Comparison of ENCODE assay signal across 10 mouse cellular contexts in the genomic region with DNA sequence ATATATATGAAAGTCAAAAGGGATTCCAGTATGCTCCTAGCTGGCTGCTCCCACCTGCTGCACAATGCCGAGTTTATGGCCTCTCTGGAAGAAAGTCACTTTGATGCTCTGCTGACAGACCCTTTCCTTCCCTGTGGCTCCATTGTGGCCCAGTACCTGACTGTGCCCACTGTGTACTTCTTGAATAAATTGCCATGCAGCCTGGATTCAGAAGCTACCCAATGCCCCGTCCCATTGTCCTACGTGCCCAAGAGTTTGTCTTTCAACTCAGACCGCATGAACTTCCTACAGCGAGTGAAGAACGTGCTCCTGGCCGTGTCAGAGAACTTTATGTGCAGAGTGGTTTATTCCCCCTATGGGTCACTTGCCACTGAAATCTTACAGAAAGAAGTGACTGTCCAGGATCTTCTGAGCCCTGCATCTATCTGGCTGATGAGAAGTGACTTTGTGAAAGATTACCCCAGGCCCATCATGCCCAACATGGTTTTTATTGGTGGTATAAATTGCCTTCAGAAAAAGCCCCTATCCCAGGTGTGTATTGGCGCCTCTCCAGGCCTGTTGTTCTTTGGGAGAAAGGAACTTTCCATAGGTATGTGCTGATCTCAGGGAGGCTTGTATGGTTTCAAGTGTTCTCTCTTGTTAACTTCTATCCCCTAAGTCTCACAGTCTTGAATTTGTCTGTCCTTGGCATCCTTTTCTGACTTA. TPM values are rescaled to one million over a fixed set of nuclear protein-coding genes. Genes with fewer than 3 reads are reported as not detected.
DNase-seq lines count a peak whose midpoint lies in the region; ATAC-seq and TF ChIP-seq lines count a peak whose summit lies in the region.
"Had no signal": no experiment of that assay in that cellular context is flagged by ENCODE, and none has a peak within 500 bp of the region (broad histone marks: within the 10 kb centered on the region; RNA-seq: fewer than 3 reads in every experiment).

No protein-coding gene starts in this region.

- H3K4me2 ChIP-seq in hindbrain, embryonic 16.5 days (ENCODE audit: low read length), result no peak overlapping the region
- H3K4me2 ChIP-seq in heart, embryonic 11.5 days, result no peak overlapping the region
- no peak overlapping the region for H3K4me2 ChIP-seq in midbrain, embryonic 15.5 days

- no peak overlapping the region for H3K27ac ChIP-seq in hindbrain, embryonic 10.5 days
- H3K27ac ChIP-seq in hindbrain, embryonic 16.5 days (ENCODE audit: low read depth, low read length), result no peak overlapping the region
- H3K27ac ChIP-seq in MEL (ENCODE audit: control insufficient read depth, low read depth, low read length), result no peak overlapping the region
- H3K27ac ChIP-seq in heart, embryonic 11.5 days (ENCODE audit: low read depth, low read length), result no peak overlapping the region
- no peak overlapping the region for H3K27ac ChIP-seq in midbrain, embryonic 15.5 days
- H3K27ac ChIP-seq: liver, embryonic 14.5 days had no signal

- H3K4me3 ChIP-seq in hindbrain, embryonic 10.5 days, result no peak overlapping the region
- no peak overlapping the region for H3K4me3 ChIP-seq in hindbrain, embryonic 16.5 days (ENCODE audit: low read length)
- H3K4me3 ChIP-seq in MEL (ENCODE audit: control insufficient read depth in 1 of 2, insufficient read depth in 1 of 2, low read depth in 2 of 2, low read length in 2 of 2), result no peak overlapping the region
- no peak overlapping the region for H3K4me3 ChIP-seq in heart, embryonic 11.5 days (ENCODE audit: low read depth, low read length)
- no peak overlapping the region for H3K4me3 ChIP-seq in midbrain, embryonic 15.5 days

- no peak for TF ChIP-seq RAD21 in MEL (IDR thresholded peaks at IDR 0.05; ENCODE audit: low read depth, low read length)

- H3K9me3 ChIP-seq in hindbrain, embryonic 10.5 days, result peaks cover 53% of the 10 kb centered on the region
- peaks cover 62% of the 10 kb centered on the region for H3K9me3 ChIP-seq in hindbrain, embryonic 16.5 days (ENCODE audit: control insufficient read depth, low read length)
- H3K9me3 ChIP-seq in MEL (replicated peaks; ENCODE audit: insufficient read depth, low read length), result no peaks in the 10 kb centered on the region
- peaks cover 58% of the 10 kb centered on the region for H3K9me3 ChIP-seq in heart, embryonic 11.5 days (replicated peaks; ENCODE audit: control insufficient read depth, low read length)
- peaks cover 59% of the 10 kb centered on the region for H3K9me3 ChIP-seq in midbrain, embryonic 15.5 days

- no peak for TF ChIP-seq POLR2A in MEL (IDR thresholded peaks at IDR 0.05; ENCODE audit: control insufficient read depth in 1 of 2, insufficient read depth in 1 of 2, low read depth in 1 of 2, low read length in 2 of 2, poor library complexity in 1 of 2)

- H3K4me1 ChIP-seq in hindbrain, embryonic 10.5 days (replicated peaks), result no peaks in the 10 kb centered on the region
- H3K4me1 ChIP-seq in hindbrain, embryonic 16.5 days (ENCODE audit: control insufficient read depth, insufficient read depth, low read depth, low read length), result no peaks in the 10 kb centered on the region
- no peaks in the 10 kb centered on the region for H3K4me1 ChIP-seq in MEL (ENCODE audit: control insufficient read depth in 1 of 2, insufficient read depth in 2 of 2, low read length in 2 of 2)
- no peaks in the 10 kb centered on the region for H3K4me1 ChIP-seq in heart, embryonic 11.5 days (ENCODE audit: control insufficient read depth, insufficient read depth, low read length)
- no peaks in the 10 kb centered on the region for H3K4me1 ChIP-seq in midbrain, embryonic 15.5 days

- peak; percentile 5 for DNase-seq in hindbrain, embryonic 10.5 days (ENCODE audit: low spot score)
- peak; percentile 6 for DNase-seq in MEL (ENCODE audit: low read depth, low spot score)
- DNase-seq in adrenal gland, postnatal 4 days (ENCODE audit: low spot score in 2 of 2), result no peak
- no peak for DNase-seq in adrenal gland, adult 8-10 months
- DNase-seq in frontal cortex, postnatal 14 days (ENCODE audit: low spot score in 2 of 2), result no peak

- no peak overlapping the region for H3K9ac ChIP-seq in hindbrain, embryonic 16.5 days (ENCODE audit: low read depth, low read length)
- H3K9ac ChIP-seq in MEL (ENCODE audit: control insufficient read depth, low read depth, low read length, poor library complexity, severe bottlenecking), result no peak overlapping the region
- no peak overlapping the region for H3K9ac ChIP-seq in heart, embryonic 11.5 days (ENCODE audit: low read depth, low read length)
- H3K9ac ChIP-seq in midbrain, embryonic 15.5 days, result no peak overlapping the region
- H3K9ac ChIP-seq: liver, embryonic 14.5 days had no signal

- WGBS in hindbrain, embryonic 10.5 days, result 64% methylated on average over 8 of the region's 8 CpGs
- WGBS in hindbrain, embryonic 16.5 days, result 63% methylated on average over 8 of the region's 8 CpGs
- WGBS in heart, embryonic 11.5 days (ENCODE audit: insufficient replicate concordance), result 60% methylated on average over 8 of the region's 8 CpGs
- 61% methylated on average over 8 of the region's 8 CpGs for WGBS in midbrain, embryonic 15.5 days

- ATAC-seq in hindbrain, embryonic 16.5 days, result no peak
- peak; percentile 11 for ATAC-seq in heart, embryonic 11.5 days (replicated peaks; ENCODE audit: insufficient number of reproducible peaks, low FRiP score, low TSS enrichment)
- ATAC-seq in midbrain, embryonic 15.5 days (replicated peaks), result 0 out of 2 replicates have a peak, but pooled peaks have one; percentile 12

- H3K36me3 ChIP-seq in hindbrain, embryonic 10.5 days, result no peaks in the 10 kb centered on the region
- H3K36me3 ChIP-seq in hindbrain, embryonic 16.5 days (ENCODE audit: control insufficient read depth, insufficient read depth, low read length), result no peaks in the 10 kb centered on the region
- no peaks in the 10 kb centered on the region; a peak in 1 of 4 replicates for H3K36me3 ChIP-seq in MEL (ENCODE audit: control insufficient read depth in 1 of 2, insufficient read depth in 2 of 2, low read length in 2 of 2)
- peaks cover 2% of the 10 kb centered on the region; the same call in 1 of the 2 replicates for H3K36me3 ChIP-seq in heart, embryonic 11.5 days (ENCODE audit: control insufficient read depth, insufficient read depth, low read length)
- H3K36me3 ChIP-seq in midbrain, embryonic 15.5 days (replicated peaks), result no peaks in the 10 kb centered on the region

- no peaks in the 10 kb centered on the region for H3K79me2 ChIP-seq in MEL (ENCODE audit: control insufficient read depth, insufficient read depth, low read length, poor library complexity)

- TF ChIP-seq EP300 in MEL (IDR thresholded peaks at IDR 0.05; ENCODE audit: low read depth in 1 of 2, low read length in 2 of 2), result no peak

- 0 out of 6 replicates have a peak, but pooled peaks of 1 of the 3 experiments have one; percentile 1 for TF ChIP-seq CTCF in MEL (IDR thresholded peaks at IDR 0.05 in 2 of 3, conservative IDR thresholded peaks at IDR 0.05 in 1 of 3; ENCODE audit: control insufficient read depth in 1 of 3, insufficient read depth in 1 of 3, low read depth in 2 of 3, low read length in 3 of 3, poor library complexity in 1 of 3, severe bottlenecking in 1 of 3)

- H3K27me3 ChIP-seq in hindbrain, embryonic 10.5 days (ENCODE audit: insufficient read depth, poor library complexity, severe bottlenecking), result no peaks in the 10 kb centered on the region
- no peaks in the 10 kb centered on the region for H3K27me3 ChIP-seq in hindbrain, embryonic 16.5 days (replicated peaks; ENCODE audit: control insufficient read depth, insufficient read depth, low read length)
- H3K27me3 ChIP-seq in MEL (ENCODE audit: control insufficient read depth in 1 of 2, insufficient read depth in 2 of 2, low read length in 2 of 2), result no peaks in the 10 kb centered on the region
- H3K27me3 ChIP-seq in heart, embryonic 11.5 days (ENCODE audit: control insufficient read depth, insufficient read depth, low read length), result no peaks in the 10 kb centered on the region
- no peaks in the 10 kb centered on the region for H3K27me3 ChIP-seq in midbrain, embryonic 15.5 days (replicated peaks)

RNA-seq across cellular contexts. Expression of gene Ugt1a1, which starts 0.7 kb away (rescaled TPM):
- not detected in 2 replicates for polyA plus RNA-seq in hindbrain, embryonic 10.5 days (2016; fragmentation: Nextera tagmentation; extraction: Ambion mirVana)
- not detected in 2 replicates for polyA plus RNA-seq in hindbrain, embryonic 16.5 days (2015; fragmentation: Nextera tagmentation; extraction: Ambion mirVana)
- total RNA-seq in MEL (2012; rRNA removed), result not detected in 2 replicates
- polyA plus RNA-seq in MEL (2012; ENCODE audit: insufficient read depth in 1 of 2, insufficient read length in 2 of 2, low read depth in 1 of 2, low replicate concordance in 2 of 2, missing spikeins in 1 of 2), result not detected
- not detected in 2 replicates for polyA plus RNA-seq in heart, embryonic 11.5 days (2014; fragmentation: Nextera tagmentation; extraction: Ambion mirVana)
- polyA plus RNA-seq in midbrain, embryonic 15.5 days (2015; fragmentation: Nextera tagmentation; extraction: Ambion mirVana), result not detected in 2 replicates
- 10 to 100 TPM in 1 of 2 experiments, 1 to 10 TPM in 1; 1.5 to 43.6 TPM for total RNA-seq in adrenal gland, postnatal 4 days (2021)
- 10 to 100 TPM in 2 of 4 experiments, under 1 TPM in 2; 0.40 to 83.2 (median 28.8) TPM for total RNA-seq in adrenal gland, adult 8-10 months (2022)

RNA-seq across cellular contexts. Expression of gene Dnajb3, which starts 6.9 kb away (rescaled TPM):
- 13.4 and 14.0 TPM in 2 replicates for polyA plus RNA-seq in hindbrain, embryonic 10.5 days (2016; fragmentation: Nextera tagmentation; extraction: Ambion mirVana)
- 11.6 and 12.1 TPM in 2 replicates for polyA plus RNA-seq in hindbrain, embryonic 16.5 days (2015; fragmentation: Nextera tagmentation; extraction: Ambion mirVana)
- total RNA-seq in MEL (2012; rRNA removed), result not detected in 2 replicates
- polyA plus RNA-seq in MEL (2012; ENCODE audit: insufficient read depth in 1 of 2, insufficient read length in 2 of 2, low read depth in 1 of 2, low replicate concordance in 2 of 2, missing spikeins in 1 of 2), result not detected
- polyA plus RNA-seq in heart, embryonic 11.5 days (2014; fragmentation: Nextera tagmentation; extraction: Ambion mirVana), result 9.6 and 10.4 TPM in 2 replicates
- 13.2 and 13.5 TPM in 2 replicates for polyA plus RNA-seq in midbrain, embryonic 15.5 days (2015; fragmentation: Nextera tagmentation; extraction: Ambion mirVana)
- total RNA-seq in adrenal gland, postnatal 4 days (2021), result 1 to 10 TPM; 3.3 to 4.2 TPM
- 1 to 10 TPM; 1.8 to 4.7 (median 3.3) TPM for total RNA-seq in adrenal gland, adult 8-10 months (2022)

RNA-seq across cellular contexts. Expression of gene Ugt1a2, which starts 12.1 kb away (rescaled TPM):
- 0.12 TPM in 1 of 2 replicates, not detected in the other for polyA plus RNA-seq in hindbrain, embryonic 10.5 days (2016; fragmentation: Nextera tagmentation; extraction: Ambion mirVana)
- 0.07 TPM in 1 of 2 replicates, not detected in the other for polyA plus RNA-seq in hindbrain, embryonic 16.5 days (2015; fragmentation: Nextera tagmentation; extraction: Ambion mirVana)
- total RNA-seq in MEL (2012; rRNA removed), result not detected in 2 replicates
- not detected for polyA plus RNA-seq in MEL (2012; ENCODE audit: insufficient read depth in 1 of 2, insufficient read length in 2 of 2, low read depth in 1 of 2, low replicate concordance in 2 of 2, missing spikeins in 1 of 2)
- not detected in 2 replicates for polyA plus RNA-seq in heart, embryonic 11.5 days (2014; fragmentation: Nextera tagmentation; extraction: Ambion mirVana)
- 0.15 TPM in 1 of 2 replicates, not detected in the other for polyA plus RNA-seq in midbrain, embryonic 15.5 days (2015; fragmentation: Nextera tagmentation; extraction: Ambion mirVana)
- 10 to 100 TPM in 1 of 2 experiments, 1 to 10 TPM in 1; 1.0 to 31.4 TPM for total RNA-seq in adrenal gland, postnatal 4 days (2021)
- total RNA-seq in adrenal gland, adult 8-10 months (2022), result under 1 TPM in 3 of 4 experiments, not detected in 1; 0.24 to 0.51 (median 0.28) TPM

RNA-seq across cellular contexts. Expression of gene Mroh2a, which starts 14.3 kb away (rescaled TPM):
- 0.93 and 1.1 TPM in 2 replicates for polyA plus RNA-seq in hindbrain, embryonic 10.5 days (2016; fragmentation: Nextera tagmentation; extraction: Ambion mirVana)
- 0.45 and 0.54 TPM in 2 replicates for polyA plus RNA-seq in hindbrain, embryonic 16.5 days (2015; fragmentation: Nextera tagmentation; extraction: Ambion mirVana)
- 0.20 and 0.27 TPM in 2 replicates for total RNA-seq in MEL (2012; rRNA removed)
- 1 to 10 TPM in 1 of 2 experiments, not detected in 1; 2.5 TPM for polyA plus RNA-seq in MEL (2012; ENCODE audit: insufficient read depth in 1 of 2, insufficient read length in 2 of 2, low read depth in 1 of 2, low replicate concordance in 2 of 2, missing spikeins in 1 of 2)
- 0.63 and 1.1 TPM in 2 replicates for polyA plus RNA-seq in heart, embryonic 11.5 days (2014; fragmentation: Nextera tagmentation; extraction: Ambion mirVana)
- polyA plus RNA-seq in midbrain, embryonic 15.5 days (2015; fragmentation: Nextera tagmentation; extraction: Ambion mirVana), result 0.50 and 0.86 TPM in 2 replicates
- under 1 TPM; 0.20 to 0.42 TPM for total RNA-seq in adrenal gland, postnatal 4 days (2021)
- total RNA-seq in adrenal gland, adult 8-10 months (2022), result under 1 TPM in 2 of 4 experiments, not detected in 2; 0.10 to 0.16 TPM

RNA-seq across cellular contexts. Expression of gene Ugt1a5, which starts 46.7 kb away (rescaled TPM):
- polyA plus RNA-seq in hindbrain, embryonic 10.5 days (2016; fragmentation: Nextera tagmentation; extraction: Ambion mirVana), result not detected in 2 replicates
- polyA plus RNA-seq in hindbrain, embryonic 16.5 days (2015; fragmentation: Nextera tagmentation; extraction: Ambion mirVana), result not detected in 2 replicates
- total RNA-seq in MEL (2012; rRNA removed), result not detected in 2 replicates
- not detected for polyA plus RNA-seq in MEL (2012; ENCODE audit: insufficient read depth in 1 of 2, insufficient read length in 2 of 2, low read depth in 1 of 2, low replicate concordance in 2 of 2, missing spikeins in 1 of 2)
- polyA plus RNA-seq in heart, embryonic 11.5 days (2014; fragmentation: Nextera tagmentation; extraction: Ambion mirVana), result not detected in 2 replicates
- not detected in 2 replicates for polyA plus RNA-seq in midbrain, embryonic 15.5 days (2015; fragmentation: Nextera tagmentation; extraction: Ambion mirVana)
- total RNA-seq in adrenal gland, postnatal 4 days (2021), result under 1 TPM; 0.64 to 0.68 TPM
- total RNA-seq in adrenal gland, adult 8-10 months (2022), result 1 to 10 TPM in 1 of 4 experiments, under 1 TPM in 2, not detected in 1; 0.38 to 1.3 (median 0.73) TPM
- polyA plus RNA-seq: spleen, adult 2 months had no signal

Comparison
In these comparisons a context has a peak if more than half of its experiments do, and no peak if none do; other contexts are left out.
1. DNase-seq: peak in hindbrain, embryonic 10.5 days (single experiment) and MEL (single experiment); none in adrenal gland, postnatal 4 days (0 of 2), adrenal gland, adult 8-10 months (single experiment) and frontal cortex, postnatal 14 days (0 of 2).
2. RNA of gene Dnajb3, which starts 6.9 kb away (polyA plus RNA-seq): 13.4 to 14.0 TPM in hindbrain, embryonic 10.5 days, 13.2 to 13.5 TPM in midbrain, embryonic 15.5 days, 11.6 to 12.1 TPM in hindbrain, embryonic 16.5 days and 9.6 to 10.4 TPM in heart, embryonic 11.5 days; not detected in MEL; every median in the first group is over 10 times any median in the second.